Mouse (Mus musculus): ENCODE data around the gene Acot8.

GRCm38 (mm10) chr2:164817206-164817605 lies 12.5 kb upstream of the Acot8 start:
- TF ChIP-seq CTCF (IDR thresholded peaks at IDR 0.05; ENCODE audit: low read depth) (no peak), EP300 (optimal IDR thresholded peaks at IDR 0.05) (no peak)
